Mouse (Mus musculus) cerebellum, adult (tissue): ENCODE results near the gene Adcy1.

Experiments used
- ATAC-seq: cut with Nextera tagmentation; 2 replicates; pipeline ENCODE4 v1.9.2; 2017; ENCODE audit warnings: mild to moderate bottlenecking, moderate library complexity, mixed read lengths; ENCODE audit not compliant: insufficient number of reproducible peaks, low FRiP score, low TSS enrichment

Gene Adcy1

DNA sequence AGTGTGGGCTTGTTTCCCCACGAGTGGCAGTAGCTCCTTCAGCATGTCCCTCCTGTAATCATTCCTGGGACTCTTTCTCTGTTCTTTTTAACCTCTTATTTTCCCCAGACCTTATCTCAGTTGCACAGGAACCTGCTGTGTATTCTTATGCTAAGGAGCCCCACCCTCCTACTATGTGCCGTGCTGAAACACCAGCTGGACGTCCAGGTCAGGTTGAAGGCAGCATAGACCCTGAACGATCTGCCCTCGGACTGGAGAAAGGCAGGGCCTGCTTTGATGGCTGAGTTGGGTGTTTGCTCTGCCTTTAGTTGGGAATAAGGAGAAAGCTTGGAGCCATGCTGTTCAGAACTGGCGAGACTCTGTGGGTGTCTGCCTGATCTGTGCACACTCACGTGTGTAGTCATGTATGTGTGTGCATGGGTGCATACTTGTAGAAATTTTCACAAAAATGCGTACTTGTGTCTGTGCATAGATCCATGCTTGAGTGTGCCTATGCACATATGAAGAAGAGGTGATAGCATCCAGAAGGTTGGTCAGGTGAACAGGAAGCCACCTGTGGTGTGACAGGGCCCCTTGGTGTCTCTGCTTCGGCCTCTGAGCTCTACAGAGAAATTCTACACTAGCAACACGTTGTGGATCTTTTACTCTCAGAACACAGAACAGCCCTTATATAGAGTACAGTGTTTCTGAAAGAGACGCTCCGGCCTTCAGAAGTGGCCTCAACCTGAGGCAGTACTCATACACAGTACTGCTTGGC lies 5.4 kb downstream of the Adcy1 start:
- ATAC-seq, result no peak

DNA sequence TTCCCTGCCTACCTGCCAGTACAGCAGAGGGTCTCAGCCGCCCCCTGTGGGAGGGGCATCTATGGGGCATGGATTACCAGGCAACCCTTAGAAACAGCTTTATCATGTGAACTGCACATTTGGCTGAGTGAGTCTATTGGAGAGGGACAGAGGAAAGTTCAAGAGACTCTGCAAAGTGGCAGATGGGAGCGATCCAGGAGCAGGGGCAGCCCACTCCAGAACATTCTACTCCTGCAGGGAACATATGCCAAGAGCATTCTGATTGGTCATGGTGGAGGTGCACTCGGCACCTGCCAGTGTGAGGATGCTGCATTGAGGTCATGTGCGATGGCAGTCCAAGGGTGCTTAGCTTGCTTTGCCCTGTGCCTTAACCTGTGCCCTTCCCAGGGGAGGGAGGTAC lies 6.5 kb downstream of the Adcy1 start:
- no peak for ATAC-seq

DNA sequence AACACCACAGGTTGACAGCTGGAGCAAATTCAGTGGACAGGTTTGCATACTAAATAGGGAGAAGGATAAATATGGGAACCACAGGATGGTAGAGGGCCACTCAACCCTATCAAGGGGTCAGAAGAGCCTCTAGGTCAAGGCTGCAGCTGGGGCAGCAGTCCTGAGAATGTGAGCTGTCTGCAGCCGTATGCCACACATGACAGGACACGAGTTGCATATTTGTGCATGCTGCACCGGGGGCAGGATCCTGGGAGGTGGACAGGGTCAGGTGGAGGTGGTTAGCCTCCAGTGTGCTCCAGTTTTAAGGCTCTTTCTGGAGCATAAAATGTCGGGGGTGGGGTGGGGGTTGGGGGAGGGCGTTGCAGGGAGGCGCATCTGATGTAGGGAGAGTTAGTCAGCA lies 8.3 kb downstream of the Adcy1 start:
- ATAC-seq, result no peak

DNA sequence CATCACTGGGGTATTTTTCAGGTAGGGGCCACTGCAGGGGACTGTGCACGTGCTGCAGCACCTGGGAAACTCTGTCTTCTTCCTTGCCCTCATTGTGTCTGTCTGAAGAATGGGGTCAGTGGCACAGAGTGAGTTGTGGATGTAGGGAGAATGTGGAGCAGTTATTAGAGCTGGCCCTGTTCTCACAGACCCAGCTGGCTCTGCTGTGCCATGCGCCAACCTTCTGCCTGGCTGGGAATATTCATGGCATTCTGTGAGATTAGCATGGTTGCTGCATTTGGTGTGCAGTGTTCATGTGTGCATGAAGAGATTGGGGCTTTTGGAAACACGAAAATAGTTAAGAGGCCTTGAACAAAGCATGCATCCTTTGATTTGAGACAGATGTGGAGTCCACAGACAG lies 10.3 kb downstream of the Adcy1 start:
- 0 out of 2 replicates have a peak, but pooled peaks have one; percentile 46 for ATAC-seq

DNA sequence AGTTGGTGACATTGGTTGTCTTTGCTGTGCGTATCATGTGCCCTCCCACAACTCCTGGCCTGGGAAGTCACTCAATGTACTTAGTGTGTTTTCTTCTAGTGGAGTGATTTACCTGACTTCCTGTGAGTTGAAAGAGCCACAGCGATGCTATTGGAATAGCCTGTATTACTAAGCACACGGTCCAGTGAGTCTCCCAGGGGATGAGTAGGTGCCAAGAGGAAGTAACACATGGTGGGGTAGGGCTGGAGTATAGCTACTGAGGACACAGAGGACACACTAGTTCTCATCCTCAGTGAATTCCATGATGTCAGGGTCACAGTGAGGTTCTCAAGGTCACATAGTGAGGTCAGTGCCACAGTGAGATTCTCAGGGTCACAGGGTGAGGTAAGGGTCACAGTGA lies 13.2 kb downstream of the Adcy1 start:
- no peak for ATAC-seq

DNA sequence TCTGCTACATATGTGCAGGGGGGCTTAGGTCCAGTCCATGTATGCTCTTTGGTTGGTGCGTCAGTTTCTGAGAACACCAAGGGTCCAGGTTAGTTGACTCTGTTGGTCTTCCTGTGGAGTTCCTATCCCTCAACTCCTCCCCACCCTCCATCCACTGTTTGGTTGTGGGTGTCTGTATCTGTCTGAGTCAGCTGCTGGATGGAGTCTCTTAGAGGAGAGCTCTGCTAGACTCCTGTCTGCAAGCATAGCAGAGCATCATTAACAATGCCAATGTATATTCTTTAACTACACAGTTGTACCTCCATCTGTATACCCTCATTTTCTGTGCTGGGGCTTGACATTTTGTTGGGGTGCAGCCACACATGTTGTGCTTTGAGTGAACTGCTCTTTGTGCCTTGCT lies 18.6 kb downstream of the Adcy1 start:
- no peak for ATAC-seq

DNA sequence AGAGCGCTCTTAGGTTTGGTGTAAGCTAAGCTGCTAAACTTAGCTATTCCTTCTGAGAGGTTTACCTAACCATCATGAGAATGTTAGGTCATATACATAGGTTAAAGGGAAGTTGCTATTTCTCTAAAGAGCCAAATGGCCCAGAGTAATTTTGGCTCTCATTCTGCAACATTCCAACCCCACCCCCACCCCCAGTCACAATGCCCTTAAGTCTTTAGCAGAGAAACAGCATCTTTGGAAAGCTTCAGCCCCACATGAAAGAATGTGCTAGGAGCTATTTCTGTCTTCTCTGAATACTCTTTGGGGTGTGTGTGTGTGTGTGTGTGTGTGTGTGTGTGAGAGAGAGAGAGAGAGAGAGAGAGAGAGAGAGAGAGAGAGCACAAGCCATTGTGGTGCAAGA lies 20.6 kb downstream of the Adcy1 start:
- no peak for ATAC-seq

DNA sequence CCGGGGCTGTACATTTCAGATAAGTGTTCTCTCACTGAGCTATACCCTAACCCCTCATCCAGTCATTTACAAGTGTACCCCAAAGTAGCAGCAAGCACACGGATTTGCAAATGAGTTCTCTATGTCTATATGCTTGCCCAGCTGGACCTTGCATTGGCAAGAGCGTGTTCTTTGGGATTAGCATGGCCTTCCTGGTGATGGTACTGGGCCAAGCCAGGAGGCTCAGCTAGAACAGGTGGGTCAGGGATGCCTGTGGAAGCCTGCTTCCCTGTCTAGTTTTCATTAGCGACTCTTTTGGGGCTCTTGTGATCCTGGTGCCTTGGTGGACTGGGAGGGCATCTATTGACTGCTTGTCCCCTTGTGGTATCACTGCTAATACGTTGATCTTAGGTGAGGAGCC lies 21.9 kb downstream of the Adcy1 start:
- no peak for ATAC-seq

DNA sequence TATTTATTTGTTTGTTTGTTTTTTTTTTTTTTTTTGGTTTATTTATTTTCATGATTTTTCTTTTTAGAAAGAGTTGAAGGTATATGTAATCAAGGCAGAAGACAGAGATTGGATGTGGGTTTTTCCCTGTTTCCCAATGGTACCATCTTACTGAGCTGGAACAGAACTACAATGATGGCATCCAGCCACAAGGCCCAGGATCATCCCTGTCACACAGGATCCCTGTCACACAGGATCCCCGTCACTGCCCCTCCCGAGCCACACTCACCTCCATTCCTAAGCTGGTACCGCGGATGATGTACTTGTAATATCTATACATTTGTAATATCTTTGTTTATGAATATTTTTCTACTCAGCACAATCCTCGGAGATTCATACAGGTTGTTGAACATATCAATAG lies 27.8 kb downstream of the Adcy1 start:
- ATAC-seq, result no peak

DNA sequence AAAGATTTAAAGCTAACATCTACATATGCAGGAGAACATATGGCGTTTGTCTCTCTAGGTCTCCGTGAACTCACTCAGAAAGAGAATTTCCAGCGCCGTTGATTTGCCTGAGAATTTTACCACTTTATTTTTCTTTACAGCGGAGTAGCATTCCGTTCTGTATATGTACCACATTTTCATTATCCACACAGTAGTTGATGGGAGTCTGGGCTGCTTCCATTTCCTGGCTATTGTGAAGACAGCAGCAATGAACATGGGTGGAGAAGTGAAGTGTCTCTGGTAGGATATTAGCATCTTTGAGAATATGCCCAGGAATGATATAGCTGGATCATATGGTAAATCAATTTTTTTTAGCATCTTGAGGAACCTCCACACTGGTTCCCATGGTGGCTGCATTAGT lies 31.6 kb downstream of the Adcy1 start:
- no peak for ATAC-seq

DNA sequence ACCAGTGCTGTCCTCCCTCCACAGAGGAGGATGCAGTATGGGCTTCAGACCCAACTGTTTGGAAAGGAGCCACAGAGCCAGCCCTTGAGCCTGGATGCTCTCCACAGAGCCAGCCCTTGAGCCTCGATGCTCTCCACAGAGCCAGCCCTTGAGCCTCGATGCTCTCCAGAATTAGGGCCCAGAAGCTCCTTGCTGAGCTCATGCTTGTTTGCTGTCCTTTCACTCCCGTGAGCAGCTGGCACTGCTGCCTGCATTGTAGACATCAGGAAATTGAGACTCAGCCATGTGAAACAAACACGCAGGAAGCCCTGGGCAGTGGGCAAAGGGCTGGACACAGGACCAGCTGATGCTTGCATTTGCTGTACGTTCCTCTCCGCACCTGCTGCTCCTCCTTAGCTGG lies 38.4 kb downstream of the Adcy1 start:
- no peak for ATAC-seq

DNA sequence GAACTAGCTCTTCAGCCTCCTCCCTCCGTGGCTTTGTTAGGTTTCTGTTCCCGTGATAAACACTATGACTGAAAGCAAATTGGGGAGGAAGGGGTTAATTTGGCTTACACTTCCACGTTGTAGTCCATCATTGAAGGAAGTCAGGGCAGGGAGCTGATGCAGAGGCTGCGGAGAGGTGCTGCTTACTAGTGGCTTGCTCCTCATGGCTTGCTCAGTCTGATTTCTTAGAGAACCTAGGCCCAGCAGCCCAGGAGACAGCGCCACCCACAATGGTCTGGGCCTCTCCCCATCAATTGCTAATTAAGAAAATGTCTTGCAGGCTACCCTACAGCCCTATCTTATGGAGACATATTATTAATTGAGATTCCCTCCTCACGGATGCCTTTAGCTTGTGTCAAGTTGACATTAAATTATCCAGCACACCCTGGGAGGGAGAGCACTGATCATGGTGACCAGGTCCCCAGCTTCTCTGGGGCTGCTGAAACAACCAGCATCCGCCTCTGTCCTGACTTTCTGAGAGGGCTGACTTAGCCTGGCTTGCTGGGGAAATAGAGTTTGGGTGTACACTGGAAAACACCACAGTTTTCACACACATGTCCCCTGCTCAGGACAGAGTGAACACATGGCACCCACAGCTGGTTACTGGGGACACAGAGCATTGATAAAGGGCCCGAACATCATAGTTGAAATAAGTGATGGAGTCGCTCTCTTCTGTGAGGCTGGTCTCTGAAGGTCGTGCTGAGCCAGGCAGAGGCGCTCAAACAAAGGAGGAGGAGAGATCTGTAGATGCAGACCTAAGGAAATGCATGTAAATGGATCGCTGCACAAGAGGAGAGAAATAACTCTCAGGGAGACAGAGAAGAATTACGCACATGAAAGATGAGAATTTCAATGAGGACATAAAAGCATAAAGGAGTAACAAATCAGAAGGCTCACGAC lies 39.2 kb downstream of the Adcy1 start:
- ATAC-seq, result no peak

DNA sequence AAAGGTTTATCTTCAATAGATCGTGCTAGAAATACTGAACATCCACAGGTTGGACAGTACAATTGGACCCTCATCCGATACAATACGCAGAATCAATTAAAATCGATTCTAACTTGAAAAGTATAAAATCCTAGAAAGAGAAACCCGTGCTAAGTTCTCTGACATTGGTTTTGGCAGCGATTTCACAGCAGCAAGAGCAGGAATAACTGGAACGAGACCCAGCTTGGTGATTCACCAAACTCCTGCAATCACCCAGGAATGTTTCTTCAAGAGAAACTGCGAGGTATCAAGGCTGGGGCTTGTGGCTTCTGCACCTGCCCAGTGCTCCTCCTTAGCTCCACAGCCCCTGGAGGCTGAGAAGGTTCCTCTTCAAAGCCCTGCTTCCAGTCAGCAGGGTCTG lies 42.0 kb downstream of the Adcy1 start:
- no peak for ATAC-seq

DNA sequence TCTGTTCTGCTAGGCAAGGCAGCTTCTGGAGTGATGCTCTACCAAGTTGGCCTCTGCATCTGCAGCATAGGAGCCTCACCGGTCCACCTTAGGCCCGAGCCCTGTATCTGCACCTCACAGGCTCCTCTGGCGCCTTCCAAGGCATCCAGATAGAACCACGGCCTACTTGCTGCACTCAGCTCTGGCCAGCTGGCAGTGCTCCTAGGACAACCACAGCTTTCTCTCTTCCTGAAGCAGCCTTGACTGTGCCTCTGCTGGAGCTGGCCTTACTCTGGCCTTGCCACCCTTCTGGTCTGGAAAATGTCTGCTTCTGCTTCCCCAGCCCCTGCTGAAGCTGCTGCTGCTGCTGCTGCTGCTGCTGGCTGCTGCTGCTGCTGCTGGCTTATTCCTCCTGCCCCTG lies 45.8 kb downstream of the Adcy1 start:
- ATAC-seq, result no peak

DNA sequence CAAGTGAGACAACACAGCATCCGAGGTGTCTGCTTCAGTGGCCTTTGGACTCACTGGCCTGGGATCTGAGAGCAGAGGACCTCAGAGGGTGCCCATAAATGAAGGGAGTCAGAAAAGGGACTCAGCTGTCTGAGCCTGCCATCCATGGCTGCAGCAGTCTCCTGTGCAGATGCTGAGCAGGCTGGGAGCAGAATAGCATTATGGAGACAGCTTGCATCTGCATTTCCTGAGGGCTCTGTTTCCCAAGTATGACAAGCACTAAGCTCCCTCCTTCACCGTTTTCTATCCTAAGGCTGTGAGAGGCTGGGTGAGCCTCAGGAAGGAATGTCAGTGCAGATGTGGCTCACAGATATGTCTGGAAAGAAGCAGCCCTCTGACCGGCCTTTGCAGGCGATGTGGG lies 49.8 kb downstream of the Adcy1 start:
- no peak for ATAC-seq

DNA sequence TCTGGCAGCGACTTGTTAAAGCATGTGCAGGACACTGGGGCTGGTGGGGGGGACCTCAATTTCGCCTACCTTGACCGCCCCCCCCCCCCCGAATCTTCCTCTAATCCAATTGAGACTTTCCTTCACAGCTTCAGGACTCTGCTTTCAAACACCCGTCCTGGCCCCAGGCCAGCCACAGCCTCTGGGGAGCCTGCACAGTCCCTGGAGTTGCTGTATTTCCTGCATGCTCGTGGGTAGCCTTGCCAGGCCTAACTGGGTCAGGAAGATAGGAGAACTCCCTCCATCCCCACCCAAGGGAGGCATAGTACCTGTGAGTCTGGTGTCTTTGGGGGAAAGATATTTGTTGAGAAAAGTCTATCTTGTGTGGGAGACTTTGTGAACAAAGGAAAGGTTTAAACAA lies 50.4 kb downstream of the Adcy1 start:
- ATAC-seq, result peak; percentile 56; the same call in 1 of the 2 replicates

DNA sequence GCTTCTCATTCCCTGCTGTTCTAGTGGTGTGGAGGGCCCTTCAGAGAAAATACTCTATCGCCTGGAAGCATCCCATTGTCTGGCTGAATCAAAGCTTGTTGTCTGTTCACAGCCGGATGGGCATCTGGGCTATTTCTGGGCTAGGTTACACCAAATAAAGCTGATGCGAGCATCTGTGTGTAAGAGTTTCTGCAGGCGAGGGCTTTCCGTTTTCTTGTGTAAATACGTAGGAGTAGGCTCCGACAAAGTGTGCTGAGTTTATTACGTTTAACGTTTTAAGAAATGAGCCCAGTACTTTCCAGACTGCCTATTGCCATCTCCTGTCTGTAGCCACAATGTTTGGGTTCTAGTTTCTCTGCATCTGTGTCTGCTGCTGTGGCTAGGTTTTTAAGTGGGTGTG lies 51.0 kb downstream of the Adcy1 start:
- ATAC-seq, result no peak

DNA sequence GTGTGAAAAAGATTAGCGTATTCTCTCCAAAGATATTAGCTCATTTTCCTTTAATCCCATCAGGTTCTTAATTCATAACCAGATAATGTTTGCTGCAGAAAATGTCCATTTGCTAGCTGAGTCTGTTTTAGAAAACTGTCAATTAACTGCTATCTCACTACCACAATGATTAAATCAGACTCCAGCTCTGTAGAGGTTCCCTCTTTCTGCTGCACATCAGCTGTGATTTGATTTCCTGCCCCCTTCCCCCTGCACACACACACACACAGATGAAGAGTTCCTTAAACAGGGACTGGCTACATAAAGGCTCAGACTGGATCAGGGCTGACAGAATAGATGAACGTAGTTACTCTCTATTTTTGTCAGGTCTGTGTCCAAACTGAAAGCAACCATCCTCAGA lies 53.4 kb downstream of the Adcy1 start:
- no peak for ATAC-seq

DNA sequence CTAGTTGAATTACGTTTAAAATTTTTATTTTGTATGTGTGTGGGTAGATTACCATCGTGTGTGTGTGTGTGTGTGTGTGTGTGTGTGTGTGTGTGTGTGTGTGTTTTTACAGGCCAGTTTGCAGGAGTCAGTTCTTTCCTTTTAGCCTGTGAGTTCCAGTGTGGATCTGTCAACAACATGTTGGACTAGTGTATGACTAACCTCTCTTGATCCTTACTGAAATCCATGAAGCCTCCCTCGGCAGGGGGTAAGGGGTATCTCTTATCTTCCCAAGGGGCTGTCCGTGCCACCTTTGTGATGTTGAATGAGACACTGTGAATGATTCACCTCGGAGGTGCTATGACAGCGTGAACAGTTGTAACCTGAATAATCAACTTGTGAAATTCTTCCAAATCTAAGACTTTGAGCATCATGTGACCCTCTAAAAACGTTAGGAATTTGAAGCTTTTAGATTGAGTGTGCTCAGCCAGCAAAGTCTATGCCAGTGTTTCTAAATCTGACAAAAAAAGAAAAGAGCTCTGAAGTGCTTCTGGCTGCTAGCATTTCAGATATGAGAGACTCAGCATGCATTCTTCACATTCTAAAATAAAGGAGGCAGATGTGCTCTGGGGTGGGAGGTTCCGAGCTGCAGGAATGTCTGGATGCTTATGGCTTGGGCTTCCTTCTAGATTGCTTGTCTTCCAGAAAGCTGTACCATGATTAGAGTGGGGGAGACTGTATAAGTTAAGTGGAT lies 66.2 kb downstream of the Adcy1 start:
- no peak for ATAC-seq

DNA sequence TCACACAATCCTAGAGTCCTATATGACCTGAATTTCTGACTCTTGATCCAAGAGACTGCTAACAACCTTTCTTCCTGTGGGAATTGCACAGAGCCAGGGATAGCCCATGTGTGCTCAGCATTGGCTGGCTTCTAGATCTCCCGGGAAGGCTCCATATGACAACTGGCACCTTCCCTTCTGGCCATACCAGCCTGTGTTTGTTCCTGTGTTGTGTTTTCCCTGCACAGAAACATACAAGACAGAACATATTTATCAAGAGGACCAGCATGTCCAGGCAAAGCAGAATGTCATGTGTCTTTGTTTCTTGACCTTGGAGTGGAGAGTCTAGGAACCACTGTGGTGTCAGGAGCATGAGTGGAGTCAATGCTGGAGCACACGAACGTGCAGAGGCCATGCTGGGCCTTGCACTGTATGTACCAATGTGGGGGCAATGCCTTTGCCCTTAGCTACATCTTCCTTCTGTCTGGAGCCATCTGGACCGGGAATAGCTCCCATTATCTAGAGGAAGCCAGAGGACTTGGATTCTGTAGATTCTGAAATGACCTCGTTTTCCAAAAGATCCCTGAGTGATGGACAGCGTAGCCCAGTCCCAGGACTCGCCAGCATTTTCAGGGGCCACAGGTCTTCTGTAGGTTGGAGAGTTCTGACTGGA lies 69.6 kb downstream of the Adcy1 start:
- ATAC-seq, result peak; percentile 71; the same call in 1 of the 2 replicates
